Mouse (Mus musculus) intestine, embryonic 15.5 days (tissue): Measurements from ENCODE around the gene Rps6ka1. TPM values are rescaled to one million over a fixed set of nuclear protein-coding genes. Genes with fewer than 3 reads are reported as not detected.

Experiments used
- ATAC-seq: fragments of 200-750 bp; cut with Nextera tagmentation; 2 replicates; pipeline ENCODE4 v1.8.0; 2017; ENCODE audit warnings: moderate TSS enrichment, moderate library complexity
- H3K27ac ChIP-seq: fragments of 300-500 bp; sonication (generic); 2 replicates; pipeline ENCODE4 v1.5.1; 2015; ENCODE audit warnings: mild to moderate bottlenecking, inconsistent platforms
- H3K27me3 ChIP-seq: fragments of 300-500 bp; sonication (generic); replicated peaks from 2 replicates; pipeline ENCODE4 v1.6.1; 2015; ENCODE audit warnings: inconsistent platforms
- H3K36me3 ChIP-seq: fragments of 300-500 bp; sonication (generic); 2 replicates; pipeline ENCODE4 v1.6.1; 2015; ENCODE audit warnings: inconsistent platforms
- H3K4me1 ChIP-seq: fragments of 300-500 bp; sonication (generic); replicated peaks from 2 replicates; pipeline ENCODE4 v1.6.1; 2015; ENCODE audit warnings: inconsistent platforms
- H3K4me2 ChIP-seq: fragments of 300-500 bp; sonication (generic); replicated peaks from 2 replicates; pipeline ENCODE4 v1.6.1; 2015; ENCODE audit warnings: mild to moderate bottlenecking, inconsistent platforms
- H3K4me3 ChIP-seq: fragments of 300-500 bp; sonication (generic); replicated peaks from 2 replicates; pipeline ENCODE4 v1.5.1; 2015; ENCODE audit warnings: inconsistent platforms
- H3K9ac ChIP-seq: fragments of 300-500 bp; sonication (generic); 2 replicates; pipeline ENCODE4 v1.6.1; 2015; ENCODE audit warnings: inconsistent platforms
- H3K9me3 ChIP-seq: fragments of 300-500 bp; sonication (generic); 2 replicates; pipeline ENCODE4 v1.6.1; 2016; ENCODE audit warnings: inconsistent platforms
- WGBS: fragments of 180-500 bp; shearing (Covaris S2); methylation state at CpG from one replicate; pipeline ENCODE4 v1.1.7; 2015; 5-methylcytosine and 5-hydroxymethylcytosine counted together
- polyA plus RNA-seq: library from polyadenylated mRNA; unstranded; fragments of >200 nt; fragmentation: Nextera tagmentation; extraction: Ambion mirVana; gene quantifications from 2 replicates; pipeline ENCODE4 v1.2.1, GENCODE M21; 2015

Rps6ka1 gene
- polyA plus RNA-seq, 1 experiment from 2014 or later = 124 TPM

DNA sequence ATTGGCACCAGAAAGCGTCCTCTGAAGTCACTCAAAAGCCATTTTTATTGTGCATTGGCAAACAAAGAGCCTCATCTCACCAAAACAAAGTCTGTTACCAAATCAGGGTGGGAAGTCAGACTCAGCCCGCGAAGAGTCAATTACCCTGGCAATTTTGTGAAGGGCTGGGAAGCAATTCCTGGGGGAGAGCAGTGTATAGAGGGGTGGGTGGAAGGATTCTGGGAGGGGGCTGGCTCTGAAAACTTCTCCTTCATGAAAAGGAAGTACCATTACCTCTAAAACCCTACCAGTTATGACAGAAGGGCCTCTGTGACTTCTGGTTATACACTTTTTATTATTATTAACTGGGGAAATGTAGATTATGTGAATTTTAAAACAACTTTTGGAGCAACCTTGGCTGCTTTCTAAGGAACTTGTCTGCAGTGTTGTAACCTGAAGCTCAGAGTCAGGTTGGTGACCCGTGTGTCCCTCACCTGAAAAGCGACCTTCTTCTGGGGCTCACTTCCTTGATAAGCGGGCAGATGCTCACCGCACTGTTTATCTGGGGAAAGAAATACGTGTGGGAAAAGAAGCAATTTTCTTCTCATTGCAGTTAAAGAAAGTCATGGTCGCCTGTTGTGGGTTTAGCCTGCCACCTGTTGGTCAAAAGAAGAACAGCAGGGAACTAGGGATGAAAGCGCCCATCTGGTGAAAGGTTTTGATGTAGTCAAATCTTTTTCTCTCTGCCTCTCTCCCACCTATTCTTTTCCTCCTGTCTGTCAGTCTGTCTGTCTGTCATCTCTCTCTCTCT is 58.1 kb downstream of the Rps6ka1 start:
- H3K27me3 ChIP-seq = peaks cover 3% of the 10 kb centered on the region; the same call in 1 of the 2 replicates
- no peaks in the 10 kb centered on the region for H3K9me3 ChIP-seq
- no peaks in the 10 kb centered on the region for H3K36me3 ChIP-seq
- H3K27ac ChIP-seq = no peak overlapping the region
- H3K4me3 ChIP-seq = no peak overlapping the region
- H3K9ac ChIP-seq = no peak overlapping the region
- H3K4me2 ChIP-seq = peak overlapping the region; percentile 34; the same call in 1 of the 2 replicates
- ATAC-seq = 0 out of 2 replicates have a peak, but pooled peaks have one; percentile 12
- peaks cover 6% of the 10 kb centered on the region for H3K4me1 ChIP-seq
- 6% methylated on average over 10 of the region's 10 CpGs for WGBS

- Histone ChIP-seq H3K27ac (no peak overlapping the region), H3K27me3 (peaks cover 3% of the 10 kb centered on the region; the same call in 1 of the 2 replicates), H3K36me3 (no peaks in the 10 kb centered on the region), H3K9me3 (no peaks in the 10 kb centered on the region), H3K9ac (no peak overlapping the region), H3K4me3 (no peak overlapping the region), H3K4me1 (peaks cover 6% of the 10 kb centered on the region), H3K4me2 (peak overlapping the region; percentile 34)
- 24% methylated on average over 25 of the region's 25 CpGs for WGBS
- no peak for ATAC-seq
These were observed 59.5 kb downstream of the Rps6ka1 start for GRCm38 (mm10) chr4:133827887-133828794.

DNA sequence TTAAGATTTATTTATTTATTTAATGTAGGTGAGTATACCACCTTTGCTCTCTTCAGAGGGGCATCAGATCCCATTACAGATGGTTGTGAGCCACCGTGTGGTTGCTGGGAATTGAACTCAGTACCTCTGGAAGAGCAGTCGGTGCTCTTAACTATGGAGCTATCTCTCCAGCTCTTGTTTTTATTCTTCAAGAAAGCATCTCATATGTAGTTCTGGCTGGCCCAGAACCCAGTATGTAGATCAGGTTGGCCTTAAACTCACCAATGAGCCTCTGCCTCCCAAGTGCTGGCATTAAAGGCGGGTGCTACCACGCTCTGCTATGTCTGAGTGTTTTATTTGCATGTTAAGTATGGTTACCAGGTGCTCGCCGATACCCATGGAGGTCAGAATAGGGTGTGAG is 60.2 kb downstream of the Rps6ka1 start:
- no peak overlapping the region for H3K4me2 ChIP-seq
- WGBS = 83% methylated on average over 6 of the region's 6 CpGs
- no peak overlapping the region for H3K4me3 ChIP-seq
- no peaks in the 10 kb centered on the region for H3K9me3 ChIP-seq
- H3K36me3 ChIP-seq = no peaks in the 10 kb centered on the region
- peaks cover 6% of the 10 kb centered on the region for H3K4me1 ChIP-seq
- H3K9ac ChIP-seq = no peak overlapping the region
- H3K27me3 ChIP-seq = peaks cover 3% of the 10 kb centered on the region; the same call in 1 of the 2 replicates
- no peak overlapping the region for H3K27ac ChIP-seq
- ATAC-seq = no peak

GRCm38 (mm10) chr4:133825731-133826130 is 61.9 kb downstream of the Rps6ka1 start:
- H3K27ac ChIP-seq = no peak overlapping the region
- H3K36me3 ChIP-seq = no peaks in the 10 kb centered on the region
- WGBS = 38% methylated on average over 3 of the region's 3 CpGs
- H3K4me2 ChIP-seq = no peak overlapping the region
- H3K27me3 ChIP-seq = peaks cover 3% of the 10 kb centered on the region; the same call in 1 of the 2 replicates
- no peak for ATAC-seq
- H3K9me3 ChIP-seq = no peaks in the 10 kb centered on the region
- peaks cover 6% of the 10 kb centered on the region for H3K4me1 ChIP-seq
- H3K4me3 ChIP-seq = no peak overlapping the region
- H3K9ac ChIP-seq = no peak overlapping the region

GRCm38 (mm10) chr4:133820806-133821560 is 66.6 kb downstream of the Rps6ka1 start:
- ATAC-seq = no peak
- Histone ChIP-seq H3K36me3 (no peaks in the 10 kb centered on the region), H3K27me3 (no peaks in the 10 kb centered on the region), H3K4me3 (no peak overlapping the region), H3K9ac (no peak overlapping the region), H3K4me2 (no peak overlapping the region; the same call in 1 of the 2 replicates), H3K9me3 (no peaks in the 10 kb centered on the region), H3K27ac (0 out of 2 replicates have a peak overlapping the region, but pooled peaks have one; percentile 27), H3K4me1 (peaks cover 8% of the 10 kb centered on the region)
- WGBS = 51% methylated on average over 9 of the region's 9 CpGs

DNA sequence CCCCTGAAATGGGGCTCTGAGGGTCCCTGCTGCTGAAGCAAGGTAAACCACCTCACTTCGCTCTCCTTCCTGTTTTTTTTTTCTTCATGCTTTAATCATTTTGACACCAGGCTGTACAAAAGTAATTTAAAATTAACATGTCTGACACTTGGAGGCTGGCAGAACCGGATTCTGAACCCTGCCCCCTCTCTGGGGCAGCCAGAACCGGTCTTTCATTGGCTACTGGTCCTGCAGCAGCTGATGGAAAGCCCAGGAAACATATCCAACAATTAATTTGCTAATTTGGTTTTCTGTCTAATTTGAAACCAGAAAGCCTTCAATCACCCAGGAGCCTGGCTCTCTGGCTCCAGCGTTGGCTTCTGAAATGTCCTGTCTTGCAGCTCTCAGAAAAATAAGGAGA is 67.4 kb downstream of the Rps6ka1 start:
- H3K4me1 ChIP-seq = peaks cover 16% of the 10 kb centered on the region
- no peak overlapping the region for H3K4me3 ChIP-seq
- no peaks in the 10 kb centered on the region for H3K27me3 ChIP-seq
- no peaks in the 10 kb centered on the region for H3K36me3 ChIP-seq
- no peak for ATAC-seq
- no peak overlapping the region for H3K9ac ChIP-seq
- 43% methylated on average over 4 of the region's 4 CpGs for WGBS
- H3K27ac ChIP-seq = 0 out of 2 replicates have a peak overlapping the region, but pooled peaks have one; percentile 27
- no peak overlapping the region for H3K4me2 ChIP-seq
- H3K9me3 ChIP-seq = no peaks in the 10 kb centered on the region

GRCm38 (mm10) chr4:133817356-133817755 is 70.2 kb downstream of the Rps6ka1 start:
- WGBS = 96% methylated on average over 5 of the region's 5 CpGs
- Histone ChIP-seq H3K4me3 (no peak overlapping the region), H3K4me2 (no peak overlapping the region), H3K27me3 (no peaks in the 10 kb centered on the region), H3K9me3 (no peaks in the 10 kb centered on the region), H3K36me3 (no peaks in the 10 kb centered on the region), H3K9ac (no peak overlapping the region), H3K27ac (no peak overlapping the region), H3K4me1 (peaks cover 18% of the 10 kb centered on the region)
- no peak for ATAC-seq

GRCm38 (mm10) chr4:133816504-133816875 is 71.1 kb downstream of the Rps6ka1 start:
- H3K27ac ChIP-seq = peak overlapping the region; percentile 69
- no peak for ATAC-seq
- 0 out of 2 replicates have a peak overlapping the region, but pooled peaks have one; percentile 7 for H3K4me3 ChIP-seq
- H3K9me3 ChIP-seq = no peaks in the 10 kb centered on the region
- 0 out of 2 replicates have a peak overlapping the region, but pooled peaks have one; percentile 1 for H3K9ac ChIP-seq
- H3K4me1 ChIP-seq = peaks cover 18% of the 10 kb centered on the region
- no peaks in the 10 kb centered on the region for H3K36me3 ChIP-seq
- no peaks in the 10 kb centered on the region for H3K27me3 ChIP-seq
- 8% methylated on average over 7 of the region's 7 CpGs for WGBS
- peak overlapping the region; percentile 73 for H3K4me2 ChIP-seq

DNA sequence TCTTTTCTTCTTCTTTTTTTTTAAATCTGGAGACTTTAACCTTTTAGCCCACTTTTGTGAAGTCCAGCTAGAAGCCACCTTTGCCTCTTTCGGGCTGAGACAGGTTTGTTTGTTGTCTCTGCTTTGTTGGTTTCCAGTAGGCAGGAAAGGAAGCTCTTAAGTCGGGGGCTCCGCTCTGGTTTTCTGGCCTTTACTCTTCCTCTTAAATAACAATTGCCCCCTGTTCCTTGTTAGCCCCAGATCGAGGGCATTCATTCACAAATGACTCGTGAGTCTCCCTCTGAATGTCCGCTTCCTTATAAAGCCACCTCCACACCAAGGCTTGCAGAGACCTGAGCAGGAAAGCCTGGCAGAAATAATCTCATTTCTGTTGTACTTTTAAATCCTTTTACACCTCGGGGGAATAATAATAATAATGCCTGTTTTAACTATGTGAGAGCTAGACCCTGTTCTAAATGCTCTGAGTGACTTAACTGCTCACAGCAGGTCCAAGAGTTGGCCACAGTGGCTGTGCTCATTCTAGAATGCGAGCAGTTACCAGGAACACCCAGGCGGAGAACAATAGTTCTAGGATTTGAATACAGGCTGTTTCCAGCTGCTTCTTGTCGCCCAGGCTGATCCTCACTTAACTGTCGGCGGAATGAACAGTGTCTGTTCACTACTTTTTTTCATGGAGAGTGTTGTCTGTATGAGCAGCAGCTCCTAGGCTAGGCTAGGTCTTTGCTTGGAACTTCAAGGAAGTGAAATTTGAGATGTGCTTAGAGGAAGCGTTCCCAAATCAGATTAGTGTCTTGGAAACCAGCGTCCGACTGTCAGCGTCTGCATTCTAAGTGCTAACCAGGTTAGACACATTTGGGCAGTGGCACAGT is 71.7 kb downstream of the Rps6ka1 start:
- no peaks in the 10 kb centered on the region for H3K9me3 ChIP-seq
- 0 out of 2 replicates have a peak overlapping the region, but pooled peaks have one; percentile 7 for H3K4me3 ChIP-seq
- H3K4me1 ChIP-seq = peaks cover 18% of the 10 kb centered on the region
- H3K27me3 ChIP-seq = no peaks in the 10 kb centered on the region
- H3K4me2 ChIP-seq = peak overlapping the region; percentile 73
- 0 out of 2 replicates have a peak overlapping the region, but pooled peaks have one; percentile 1 for H3K9ac ChIP-seq
- H3K36me3 ChIP-seq = no peaks in the 10 kb centered on the region
- 17% methylated on average over 16 of the region's 16 CpGs for WGBS
- ATAC-seq = no peak
- peak overlapping the region; percentile 69 for H3K27ac ChIP-seq

DNA sequence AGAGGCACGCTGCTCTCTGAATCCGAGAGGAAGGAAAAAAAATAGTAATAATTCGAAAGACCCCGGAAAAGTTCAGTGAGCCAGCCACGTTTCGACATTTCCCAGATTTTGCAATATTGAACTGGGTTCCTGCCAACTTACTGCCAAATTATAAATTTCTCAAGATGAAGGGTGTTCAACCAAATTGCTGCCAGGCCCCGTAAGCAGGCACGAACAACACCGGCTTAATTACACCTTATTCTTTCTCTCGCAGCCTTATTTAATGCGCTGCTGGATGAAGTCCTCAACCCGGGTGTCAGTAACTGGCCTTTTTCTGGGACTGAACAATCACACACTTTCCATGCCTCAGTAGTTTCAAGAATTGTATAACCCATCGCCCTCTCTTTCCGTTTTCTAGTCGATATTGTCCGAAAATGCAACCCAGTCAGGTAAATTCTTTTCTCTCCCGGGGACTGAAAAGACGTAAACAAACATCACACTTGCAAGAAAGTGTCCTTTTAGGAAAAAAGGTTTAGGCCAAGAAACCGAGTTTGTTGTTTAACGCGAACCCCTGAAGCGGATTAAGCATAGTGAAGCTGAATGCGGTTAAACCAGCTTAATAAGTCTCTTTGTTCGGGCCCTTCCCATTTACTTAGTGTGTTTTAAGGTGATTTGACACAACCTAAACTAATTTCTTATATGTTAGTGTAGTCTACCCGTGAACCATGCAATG is 72.6 kb downstream of the Rps6ka1 start:
- Histone ChIP-seq H3K27me3 (no peaks in the 10 kb centered on the region), H3K4me2 (peak overlapping the region; percentile 73), H3K9ac (peak overlapping the region; percentile 84), H3K4me3 (peak overlapping the region; percentile 75), H3K9me3 (no peaks in the 10 kb centered on the region), H3K4me1 (peaks cover 18% of the 10 kb centered on the region), H3K36me3 (no peaks in the 10 kb centered on the region), H3K27ac (peak overlapping the region; percentile 100)
- WGBS = 21% methylated on average over 25 of the region's 25 CpGs
- no peak for ATAC-seq
